Mouse (Mus musculus): ENCODE results near the gene Mst1r. TPM values are rescaled to one million over a fixed set of nuclear protein-coding genes. Genes with fewer than 3 reads are reported as not detected.

The Mst1r gene
- polyA plus RNA-seq, 1 experiment from 2014 or later, result 2.8 TPM

GRCm38 (mm10) chr9:107963700-107964099, 57.0 kb downstream of the Mst1r start:
- Histone ChIP-seq H3K4me1 (ENCODE audit: control insufficient read depth, insufficient read depth, low read length) (no peaks in the 10 kb centered on the region), H3K27ac (replicated peaks; ENCODE audit: low read depth, low read length) (no peak overlapping the region), H3K4me3 (ENCODE audit: low read depth, low read length) (no peak overlapping the region), H3K4me2 (ENCODE audit: low read depth, low read length) (no peak overlapping the region), H3K36me3 (ENCODE audit: control insufficient read depth, insufficient read depth, low read length) (peaks cover 25% of the 10 kb centered on the region), H3K9ac (ENCODE audit: low read depth, low read length) (no peak overlapping the region), H3K9me3 (ENCODE audit: control insufficient read depth, low read length) (no peaks in the 10 kb centered on the region), H3K27me3 (replicated peaks; ENCODE audit: control insufficient read depth, insufficient read depth, low read length) (no peaks in the 10 kb centered on the region)
- ATAC-seq (ENCODE audit: low read depth), result peak; percentile 83
- 10% methylated on average over 5 of the region's 5 CpGs for WGBS
- DNase-seq (ENCODE audit: low spot score), result peak; percentile 92

DNA sequence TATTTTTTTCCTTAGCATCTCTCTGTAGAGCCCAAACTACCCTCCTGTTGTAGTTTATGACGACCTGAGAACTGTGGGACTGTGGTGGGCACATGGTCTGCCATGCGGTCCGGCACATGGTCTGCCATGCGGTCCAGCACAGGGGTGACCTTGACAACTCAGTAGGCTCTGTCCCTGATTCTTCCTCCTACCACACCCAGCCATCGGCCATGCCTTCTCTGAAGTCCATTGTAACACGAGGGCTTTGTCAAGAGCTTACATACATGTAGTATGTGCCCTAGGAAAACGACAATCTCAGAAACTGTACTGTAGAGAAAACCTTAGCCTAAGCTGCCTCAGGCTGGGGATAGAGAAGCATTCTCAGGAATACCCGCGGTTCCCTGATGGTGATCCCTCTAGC, 58.0 kb downstream of the Mst1r start:
- Histone ChIP-seq H3K27me3 (replicated peaks; ENCODE audit: control insufficient read depth, insufficient read depth, low read length) (no peaks in the 10 kb centered on the region), H3K36me3 (ENCODE audit: control insufficient read depth, insufficient read depth, low read length) (peaks cover 27% of the 10 kb centered on the region), H3K9ac (ENCODE audit: low read depth, low read length) (no peak overlapping the region), H3K9me3 (ENCODE audit: control insufficient read depth, low read length) (no peaks in the 10 kb centered on the region), H3K4me1 (ENCODE audit: control insufficient read depth, insufficient read depth, low read length) (no peaks in the 10 kb centered on the region), H3K4me3 (ENCODE audit: low read depth, low read length) (no peak overlapping the region), H3K4me2 (ENCODE audit: low read depth, low read length) (no peak overlapping the region), H3K27ac (replicated peaks; ENCODE audit: low read depth, low read length) (no peak overlapping the region)
- WGBS, result 92% methylated on average over 9 of the region's 9 CpGs
- ATAC-seq (ENCODE audit: low read depth), result no peak
- no peak for DNase-seq (ENCODE audit: low spot score)

GRCm38 (mm10) chr9:107966676-107967075, 60.0 kb downstream of the Mst1r start:
- H3K27ac ChIP-seq (replicated peaks; ENCODE audit: low read depth, low read length), result no peak overlapping the region
- H3K9me3 ChIP-seq (ENCODE audit: control insufficient read depth, low read length), result no peaks in the 10 kb centered on the region
- WGBS, result 87% methylated on average over 10 of the region's 10 CpGs
- DNase-seq (ENCODE audit: low spot score) (no peak), ATAC-seq (ENCODE audit: low read depth) (no peak)
- peaks cover 42% of the 10 kb centered on the region for H3K36me3 ChIP-seq (ENCODE audit: control insufficient read depth, insufficient read depth, low read length)
- H3K9ac ChIP-seq (ENCODE audit: low read depth, low read length), result no peak overlapping the region
- no peak overlapping the region for H3K4me2 ChIP-seq (ENCODE audit: low read depth, low read length)
- H3K4me1 ChIP-seq (ENCODE audit: control insufficient read depth, insufficient read depth, low read length), result no peaks in the 10 kb centered on the region
- no peaks in the 10 kb centered on the region for H3K27me3 ChIP-seq (replicated peaks; ENCODE audit: control insufficient read depth, insufficient read depth, low read length)
- H3K4me3 ChIP-seq (ENCODE audit: low read depth, low read length), result no peak overlapping the region

DNA sequence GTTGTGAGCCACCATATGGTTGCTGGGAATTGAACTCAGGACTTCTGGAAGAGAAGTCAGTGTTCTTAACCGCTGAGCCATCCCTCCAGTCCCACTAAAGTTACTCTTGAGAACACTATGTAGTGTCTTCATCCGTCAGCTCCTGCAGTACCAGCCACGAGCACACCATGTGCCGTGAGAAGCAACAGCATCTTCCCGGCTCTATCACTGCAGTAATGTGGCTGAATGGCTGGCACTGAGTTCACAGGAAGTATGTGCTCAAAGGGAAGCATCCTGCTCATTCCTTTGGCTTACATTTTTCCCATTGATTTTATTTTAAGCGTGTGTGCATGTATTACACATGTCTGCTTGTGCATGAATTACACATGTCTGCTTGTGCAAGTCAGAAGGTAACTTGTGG, 60.8 kb downstream of the Mst1r start:
- WGBS, result 79% methylated on average over 6 of the region's 6 CpGs

DNA sequence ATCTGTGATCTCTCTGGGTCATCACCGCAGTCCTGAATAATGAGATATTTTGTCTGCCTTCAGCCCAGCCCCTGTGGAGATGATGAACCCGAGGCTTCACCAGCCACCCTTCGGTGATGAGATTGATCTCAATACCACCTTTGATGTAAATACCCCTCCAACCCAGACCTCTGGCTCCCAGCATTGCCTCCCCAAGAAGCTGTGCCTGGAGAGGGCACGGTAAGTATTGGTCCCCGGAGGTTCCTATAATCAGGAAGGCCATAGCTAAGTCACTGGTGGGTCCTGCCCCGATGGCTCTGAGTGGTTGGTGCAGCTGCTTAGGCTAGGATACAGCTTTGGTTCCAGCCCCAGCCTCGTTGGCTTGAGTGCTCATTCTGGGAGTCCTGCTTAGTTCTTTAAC, 61.9 kb downstream of the Mst1r start:
- WGBS, result 92% methylated on average over 7 of the region's 7 CpGs
- H3K27me3 ChIP-seq (replicated peaks; ENCODE audit: control insufficient read depth, insufficient read depth, low read length), result no peaks in the 10 kb centered on the region
- no peak overlapping the region for H3K9ac ChIP-seq (ENCODE audit: low read depth, low read length)
- H3K27ac ChIP-seq (replicated peaks; ENCODE audit: low read depth, low read length), result no peak overlapping the region
- no peak overlapping the region for H3K4me2 ChIP-seq (ENCODE audit: low read depth, low read length)
- H3K4me1 ChIP-seq (ENCODE audit: control insufficient read depth, insufficient read depth, low read length), result no peaks in the 10 kb centered on the region
- H3K36me3 ChIP-seq (ENCODE audit: control insufficient read depth, insufficient read depth, low read length), result peaks cover 38% of the 10 kb centered on the region
- DNase-seq (ENCODE audit: low spot score) (no peak), ATAC-seq (ENCODE audit: low read depth) (no peak)
- H3K4me3 ChIP-seq (ENCODE audit: low read depth, low read length), result no peak overlapping the region
- no peaks in the 10 kb centered on the region for H3K9me3 ChIP-seq (ENCODE audit: control insufficient read depth, low read length)

More for the DNA sequence above, 60.8 kb downstream of the Mst1r start:
- Histone ChIP-seq H3K27ac (replicated peaks; ENCODE audit: low read depth, low read length) (no peak overlapping the region), H3K9me3 (ENCODE audit: control insufficient read depth, low read length) (no peaks in the 10 kb centered on the region), H3K4me3 (ENCODE audit: low read depth, low read length) (no peak overlapping the region), H3K4me2 (ENCODE audit: low read depth, low read length) (no peak overlapping the region), H3K4me1 (ENCODE audit: control insufficient read depth, insufficient read depth, low read length) (no peaks in the 10 kb centered on the region), H3K36me3 (ENCODE audit: control insufficient read depth, insufficient read depth, low read length) (peaks cover 40% of the 10 kb centered on the region), H3K9ac (ENCODE audit: low read depth, low read length) (no peak overlapping the region), H3K27me3 (replicated peaks; ENCODE audit: control insufficient read depth, insufficient read depth, low read length) (no peaks in the 10 kb centered on the region)
- ATAC-seq (ENCODE audit: low read depth) (no peak), DNase-seq (ENCODE audit: low spot score) (no peak)

Other genes starting within 250 kb of the Mst1r start
- gene Slc38a3, start 237.3 kb upstream of the Mst1r start, polyA plus RNA-seq (2014; fragmentation: Nextera tagmentation; extraction: Ambion mirVana), result 7.0 and 7.8 TPM in 2 replicates
- gene Gnat1, start 227.2 kb upstream of the Mst1r start, polyA plus RNA-seq (2014; fragmentation: Nextera tagmentation; extraction: Ambion mirVana), result 0.79 and 1.5 TPM in 2 replicates
- 32.8 and 36.9 TPM in 2 replicates for gene Sema3f, start 196.4 kb upstream of the Mst1r start, polyA plus RNA-seq (2014; fragmentation: Nextera tagmentation; extraction: Ambion mirVana)
- 145 and 159 TPM in 2 replicates for gene Rbm5, start 135.9 kb upstream of the Mst1r start, polyA plus RNA-seq (2014; fragmentation: Nextera tagmentation; extraction: Ambion mirVana)
- gene Rbm6, start 33.6 kb upstream of the Mst1r start, polyA plus RNA-seq (2014; fragmentation: Nextera tagmentation; extraction: Ambion mirVana), result 52.2 and 61.0 TPM in 2 replicates
- 11.4 and 11.8 TPM in 2 replicates for gene Mon1a, start 18.7 kb upstream of the Mst1r start, polyA plus RNA-seq (2014; fragmentation: Nextera tagmentation; extraction: Ambion mirVana)
- gene Actl11, start 21.6 kb downstream of the Mst1r start, polyA plus RNA-seq (2014; fragmentation: Nextera tagmentation; extraction: Ambion mirVana), result not detected in 2 replicates
- 2.2 and 2.6 TPM in 2 replicates for gene Camkv, start 28.8 kb downstream of the Mst1r start, polyA plus RNA-seq (2014; fragmentation: Nextera tagmentation; extraction: Ambion mirVana)
- 15.5 and 23.4 TPM in 2 replicates for gene Traip, start 43.3 kb downstream of the Mst1r start, polyA plus RNA-seq (2014; fragmentation: Nextera tagmentation; extraction: Ambion mirVana)
- gene Uba7, start 68.6 kb downstream of the Mst1r start, polyA plus RNA-seq (2014; fragmentation: Nextera tagmentation; extraction: Ambion mirVana), result 25.5 and 28.1 TPM in 2 replicates
- gene Gm20661, start 76.2 kb downstream of the Mst1r start, polyA plus RNA-seq (2014; fragmentation: Nextera tagmentation; extraction: Ambion mirVana), result 5.9 and 6.9 TPM in 2 replicates
- gene Inka1, start 79.0 kb downstream of the Mst1r start, polyA plus RNA-seq (2014; fragmentation: Nextera tagmentation; extraction: Ambion mirVana), result 77.7 and 84.8 TPM in 2 replicates
- gene Cdhr4, start 85.6 kb downstream of the Mst1r start, polyA plus RNA-seq (2014; fragmentation: Nextera tagmentation; extraction: Ambion mirVana), result 8.6 and 12.5 TPM in 2 replicates
- 0.56 TPM in 1 of 2 replicates, not detected in the other for gene Gm20662, start 89.5 kb downstream of the Mst1r start, polyA plus RNA-seq (2014; fragmentation: Nextera tagmentation; extraction: Ambion mirVana)
- 29.0 and 31.5 TPM in 2 replicates for gene Ip6k1, start 95.6 kb downstream of the Mst1r start, polyA plus RNA-seq (2014; fragmentation: Nextera tagmentation; extraction: Ambion mirVana)
- gene Gmppb, start 142.4 kb downstream of the Mst1r start, polyA plus RNA-seq (2014; fragmentation: Nextera tagmentation; extraction: Ambion mirVana), result 36.6 and 37.0 TPM in 2 replicates
- gene Amigo3, start 146.3 kb downstream of the Mst1r start, polyA plus RNA-seq (2014; fragmentation: Nextera tagmentation; extraction: Ambion mirVana), result 4.1 and 4.6 TPM in 2 replicates
- gene Mst1, start 173.6 kb downstream of the Mst1r start, polyA plus RNA-seq (2014; fragmentation: Nextera tagmentation; extraction: Ambion mirVana), result 0.89 and 1.5 TPM in 2 replicates
- gene Rnf123, start 176.5 kb downstream of the Mst1r start, polyA plus RNA-seq (2014; fragmentation: Nextera tagmentation; extraction: Ambion mirVana), result 22.9 and 30.2 TPM in 2 replicates
- gene Apeh, start 187.7 kb downstream of the Mst1r start, polyA plus RNA-seq (2014; fragmentation: Nextera tagmentation; extraction: Ambion mirVana), result 39.9 and 48.6 TPM in 2 replicates

Measured in embryonic facial prominence, embryonic 14.5 days (tissue).